In genomic region chr11:119435880-119436872, GRCm38 (mm10) we compare ENCODE assay signal across 9 mouse cellular contexts. TPM values are rescaled to one million over a fixed set of nuclear protein-coding genes. Genes with fewer than 3 reads are reported as not detected.
DNase-seq lines count a peak whose midpoint lies in the region; ATAC-seq and TF ChIP-seq lines count a peak whose summit lies in the region.
"Had no signal": no experiment of that assay in that cellular context is flagged by ENCODE, and none has a peak within 500 bp of the region (broad histone marks: within the 10 kb centered on the region; RNA-seq: fewer than 3 reads in every experiment).

No protein-coding gene starts in this region.

- H3K27ac ChIP-seq in forebrain, embryonic 14.5 days (ENCODE audit: low read depth, low read length): no peak overlapping the region
- H3K27ac ChIP-seq in forebrain, embryonic 10.5 days: no peak overlapping the region
- no peak overlapping the region for H3K27ac ChIP-seq in midbrain, postnatal 0 days (ENCODE audit: low read depth, low read length)
- H3K27ac ChIP-seq in midbrain, embryonic 13.5 days: no peak overlapping the region

- H3K9me3 ChIP-seq in forebrain, embryonic 14.5 days (replicated peaks; ENCODE audit: control insufficient read depth, low read length): no peaks in the 10 kb centered on the region
- no peaks in the 10 kb centered on the region for H3K9me3 ChIP-seq in forebrain, embryonic 10.5 days
- H3K9me3 ChIP-seq in midbrain, postnatal 0 days (ENCODE audit: low read length): no peaks in the 10 kb centered on the region
- no peaks in the 10 kb centered on the region for H3K9me3 ChIP-seq in midbrain, embryonic 13.5 days

- TF ChIP-seq CTCF in midbrain, postnatal 0 days (IDR thresholded peaks at IDR 0.05): peak; percentile 63

- ATAC-seq in forebrain, embryonic 14.5 days: no peak
- no peak for ATAC-seq in midbrain, postnatal 0 days (ENCODE audit: low FRiP score)
- no peak for ATAC-seq in midbrain, embryonic 13.5 days
- ATAC-seq: Patski had no signal

- H3K4me3 ChIP-seq in forebrain, embryonic 14.5 days (ENCODE audit: low read depth, low read length): no peak overlapping the region
- no peak overlapping the region for H3K4me3 ChIP-seq in forebrain, embryonic 10.5 days
- no peak overlapping the region for H3K4me3 ChIP-seq in midbrain, postnatal 0 days (ENCODE audit: low read depth, low read length)
- H3K4me3 ChIP-seq in midbrain, embryonic 13.5 days (replicated peaks): no peak overlapping the region

- no peak overlapping the region for H3K9ac ChIP-seq in forebrain, embryonic 14.5 days (ENCODE audit: low read length)
- H3K9ac ChIP-seq in midbrain, postnatal 0 days (replicated peaks; ENCODE audit: low read length, poor library complexity, severe bottlenecking): no peak overlapping the region
- H3K9ac ChIP-seq in midbrain, embryonic 13.5 days (replicated peaks): no peak overlapping the region

- WGBS in forebrain, embryonic 14.5 days: 81% methylated on average over 19 of the region's 19 CpGs
- WGBS in forebrain, embryonic 10.5 days: 80% methylated on average over 19 of the region's 19 CpGs
- WGBS in midbrain, postnatal 0 days: 74% methylated on average over 19 of the region's 19 CpGs
- 79% methylated on average over 19 of the region's 19 CpGs for whole genome bisulfite sequencing in midbrain, embryonic 13.5 days

- no peaks in the 10 kb centered on the region for H3K27me3 ChIP-seq in forebrain, embryonic 14.5 days (replicated peaks; ENCODE audit: control insufficient read depth, insufficient read depth, low read length)
- no peaks in the 10 kb centered on the region for H3K27me3 ChIP-seq in forebrain, embryonic 10.5 days (ENCODE audit: poor library complexity, severe bottlenecking)
- no peaks in the 10 kb centered on the region for H3K27me3 ChIP-seq in midbrain, postnatal 0 days (ENCODE audit: insufficient read depth, low read length)
- no peaks in the 10 kb centered on the region for H3K27me3 ChIP-seq in midbrain, embryonic 13.5 days
- H3K27me3 ChIP-seq: Patski had no signal

- H3K4me2 ChIP-seq in forebrain, embryonic 14.5 days (ENCODE audit: low read length): no peak overlapping the region
- no peak overlapping the region for H3K4me2 ChIP-seq in midbrain, postnatal 0 days (ENCODE audit: low read depth, low read length, poor library complexity, severe bottlenecking)
- no peak overlapping the region for H3K4me2 ChIP-seq in midbrain, embryonic 13.5 days (replicated peaks)

- peak; percentile 18 for DNase-seq in forebrain, embryonic 14.5 days (ENCODE audit: low spot score)
- DNase-seq in forebrain, embryonic 10.5 days (ENCODE audit: extremely low spot score, low spot score): no peak
- no peak for DNase-seq in midbrain, postnatal 0 days (ENCODE audit: low spot score)
- DNase-seq in kidney, postnatal 25 days: peak; percentile 65 to 69
- peak; percentile 75 to 76 for DNase-seq in spleen, postnatal 36 days (ENCODE audit: low spot score in 2 of 2)
- DNase-seq in c-Kit-positive CD71-positive TER-119-positive erythroid progenitor cells, embryonic 14.5 days (ENCODE audit: low spot score): no peak
- DNase-seq in ovary, postnatal 36 days (ENCODE audit: low spot score): no peak

- H3K4me1 ChIP-seq in forebrain, embryonic 14.5 days (ENCODE audit: control insufficient read depth, insufficient read depth, low read length): no peaks in the 10 kb centered on the region
- no peaks in the 10 kb centered on the region for H3K4me1 ChIP-seq in forebrain, embryonic 10.5 days
- H3K4me1 ChIP-seq in midbrain, postnatal 0 days (ENCODE audit: insufficient read depth, low read length): no peaks in the 10 kb centered on the region
- no peaks in the 10 kb centered on the region for H3K4me1 ChIP-seq in midbrain, embryonic 13.5 days (replicated peaks)

- H3K36me3 ChIP-seq in forebrain, embryonic 14.5 days (ENCODE audit: control insufficient read depth, insufficient read depth, low read length): no peaks in the 10 kb centered on the region
- H3K36me3 ChIP-seq in forebrain, embryonic 10.5 days (replicated peaks): no peaks in the 10 kb centered on the region
- no peaks in the 10 kb centered on the region for H3K36me3 ChIP-seq in midbrain, postnatal 0 days (ENCODE audit: insufficient read depth, low read length)
- no peaks in the 10 kb centered on the region for H3K36me3 ChIP-seq in midbrain, embryonic 13.5 days

RNA-seq across cellular contexts. Expression of gene Rnf213, which starts 43.3 kb away (rescaled TPM):
- polyA plus RNA-seq in forebrain, embryonic 14.5 days (2014; fragmentation: Nextera tagmentation; extraction: Ambion mirVana): 1.3 and 1.5 TPM in 2 replicates
- polyA plus RNA-seq in forebrain, embryonic 10.5 days (2016; fragmentation: Nextera tagmentation; extraction: Ambion mirVana): 1.4 and 1.5 TPM in 2 replicates
- 6.9 and 9.0 TPM in 2 replicates for total RNA-seq in midbrain, postnatal 0 days (2014; rRNA removed)
- 0.64 and 0.74 TPM in 2 replicates for polyA plus RNA-seq in midbrain, postnatal 0 days (2015; fragmentation: Nextera tagmentation; extraction: Ambion mirVana)
- 0.66 and 0.84 TPM in 2 replicates for polyA plus RNA-seq in midbrain, embryonic 13.5 days (2015; fragmentation: Nextera tagmentation; extraction: Ambion mirVana)

RNA-seq across cellular contexts. Expression of gene Endov, which starts 55.0 kb away (rescaled TPM):
- polyA plus RNA-seq in forebrain, embryonic 14.5 days (2014; fragmentation: Nextera tagmentation; extraction: Ambion mirVana): 15.9 and 18.0 TPM in 2 replicates
- 24.0 and 24.5 TPM in 2 replicates for polyA plus RNA-seq in forebrain, embryonic 10.5 days (2016; fragmentation: Nextera tagmentation; extraction: Ambion mirVana)
- 36.7 and 42.0 TPM in 2 replicates for total RNA-seq in midbrain, postnatal 0 days (2014; rRNA removed)
- 13.2 and 13.3 TPM in 2 replicates for polyA plus RNA-seq in midbrain, postnatal 0 days (2015; fragmentation: Nextera tagmentation; extraction: Ambion mirVana)
- polyA plus RNA-seq in midbrain, embryonic 13.5 days (2015; fragmentation: Nextera tagmentation; extraction: Ambion mirVana): 22.8 and 22.9 TPM in 2 replicates

Comparison
In these comparisons a context has a peak if more than half of its experiments do, and no peak if none do; other contexts are left out.
1. DNase-seq: peak in forebrain, embryonic 14.5 days (single experiment), kidney, postnatal 25 days (2 of 2) and spleen, postnatal 36 days (2 of 2); none in forebrain, embryonic 10.5 days (single experiment), midbrain, postnatal 0 days (single experiment), c-Kit-positive CD71-positive TER-119-positive erythroid progenitor cells, embryonic 14.5 days (single experiment) and ovary, postnatal 36 days (single experiment).